Mouse (Mus musculus) neural tube, embryonic 14.5 days (tissue): ENCODE data around the gene Zbtb11. TPM values are rescaled to one million over a fixed set of nuclear protein-coding genes. Genes with fewer than 3 reads are reported as not detected.

ENCODE experiments used
- ATAC-seq: fragments of 200-750 bp; cut with Nextera tagmentation; 2 replicates; pipeline ENCODE4 v1.8.0; 2017; ENCODE audit warnings: low read depth, mild to moderate bottlenecking, moderate TSS enrichment, moderate library complexity
- H3K27ac ChIP-seq: fragments of 300-500 bp; sonication (generic); 2 replicates; pipeline ENCODE4 v1.5.1; 2014; ENCODE audit warnings: low read depth, mild to moderate bottlenecking, control low read depth, low read length, moderate library complexity, mixed read lengths
- H3K27me3 ChIP-seq: fragments of 300-500 bp; sonication (generic); 2 replicates; pipeline ENCODE4 v1.6.1; 2014; ENCODE audit warnings: low read length; ENCODE audit not compliant: control insufficient read depth, insufficient read depth
- H3K36me3 ChIP-seq: fragments of 300-500 bp; sonication (generic); 2 replicates; pipeline ENCODE4 v1.6.1; 2014; ENCODE audit warnings: low read length, mixed read lengths; ENCODE audit not compliant: control insufficient read depth, insufficient read depth
- H3K4me1 ChIP-seq: fragments of 300-500 bp; sonication (generic); 2 replicates; pipeline ENCODE4 v1.6.1; 2014; ENCODE audit warnings: low read length; ENCODE audit not compliant: control insufficient read depth, insufficient read depth
- H3K4me2 ChIP-seq: fragments of 300-500 bp; sonication (generic); 2 replicates; pipeline ENCODE4 v1.6.1; 2014; ENCODE audit warnings: mild to moderate bottlenecking, low read depth, low read length, control low read depth
- H3K4me3 ChIP-seq: fragments of 300-500 bp; sonication (generic); 2 replicates; pipeline ENCODE4 v1.5.1; 2014; ENCODE audit warnings: low read depth, low read length, control low read depth, mixed read lengths
- H3K9ac ChIP-seq: fragments of 300-500 bp; sonication (generic); replicated peaks from 2 replicates; pipeline ENCODE4 v1.6.1; 2014; ENCODE audit warnings: low read depth, mild to moderate bottlenecking, control low read depth, low read length, mixed read lengths
- H3K9me3 ChIP-seq: fragments of 300-500 bp; sonication (generic); 2 replicates; pipeline ENCODE4 v1.6.1; 2016; ENCODE audit warnings: low read length; ENCODE audit not compliant: control insufficient read depth
- WGBS: fragments of 180-500 bp; shearing (Covaris S2); extraction: QIAGEN DNeasy Blood & Tissue Kit; methylation state at CpG from one replicate; pipeline ENCODE4 v1.1.7; 2014; 5-methylcytosine and 5-hydroxymethylcytosine counted together
- polyA plus RNA-seq: library from polyadenylated mRNA; unstranded; fragments of >200 nt; fragmentation: Nextera tagmentation; extraction: Ambion mirVana; gene quantifications from 2 replicates; pipeline ENCODE4 v1.2.1, GENCODE M21; 2014

Zbtb11 gene
- polyA plus RNA-seq, 1 experiment from 2014 or later = 30.6 TPM

DNA sequence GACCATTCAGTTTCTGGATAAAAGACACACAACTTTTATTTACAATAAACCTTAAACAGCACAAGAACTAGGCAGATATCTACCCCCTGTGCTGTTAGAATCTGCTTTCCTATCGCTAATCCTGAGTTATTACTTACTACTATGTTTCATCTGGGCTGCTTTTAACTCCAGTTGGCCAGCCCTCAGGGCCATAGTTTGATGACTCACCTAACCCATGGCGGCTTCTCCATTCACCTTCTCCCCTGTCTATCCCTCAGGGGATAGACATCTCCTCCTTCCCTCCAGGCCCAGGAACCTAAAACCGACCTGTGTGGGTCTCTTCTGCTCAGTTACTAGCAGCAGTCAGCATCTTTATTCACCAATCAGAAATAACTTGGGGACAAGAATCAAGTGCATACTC lies 12.3 kb downstream of the Zbtb11 start:
- no peaks in the 10 kb centered on the region for H3K9me3 ChIP-seq
- H3K27ac ChIP-seq = no peak overlapping the region
- H3K36me3 ChIP-seq = peaks cover 23% of the 10 kb centered on the region
- H3K4me1 ChIP-seq = no peaks in the 10 kb centered on the region
- H3K4me2 ChIP-seq = no peak overlapping the region
- 94% methylated on average over 3 of the region's 3 CpGs for whole genome bisulfite sequencing
- H3K9ac ChIP-seq = no peak overlapping the region
- ATAC-seq = no peak
- H3K27me3 ChIP-seq = no peaks in the 10 kb centered on the region
- H3K4me3 ChIP-seq = no peak overlapping the region

DNA sequence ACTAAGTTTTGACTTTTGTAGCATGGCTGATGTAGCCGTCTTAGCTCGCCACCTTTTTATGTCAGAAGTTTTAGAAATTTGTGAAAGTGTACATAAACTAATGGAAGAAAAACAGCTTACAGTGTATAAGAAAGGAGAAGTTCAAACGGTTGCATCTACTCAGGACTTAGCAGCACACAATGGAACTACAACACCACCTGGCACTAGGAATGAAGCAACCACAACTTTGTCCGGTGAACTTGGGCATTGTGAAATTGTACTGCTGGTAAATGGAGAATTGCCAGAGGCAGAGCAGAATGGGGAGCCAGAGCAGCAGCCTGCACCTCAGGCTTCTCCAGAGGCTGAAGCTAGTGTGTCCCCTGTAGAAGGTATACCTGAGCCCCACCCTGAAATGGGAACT lies 16.6 kb downstream of the Zbtb11 start:
- WGBS = 93% methylated on average over 4 of the region's 4 CpGs
- Histone ChIP-seq H3K4me1 (no peaks in the 10 kb centered on the region), H3K9ac (no peak overlapping the region), H3K4me2 (no peak overlapping the region), H3K27ac (no peak overlapping the region), H3K36me3 (peaks cover 30% of the 10 kb centered on the region), H3K4me3 (no peak overlapping the region), H3K27me3 (no peaks in the 10 kb centered on the region), H3K9me3 (no peaks in the 10 kb centered on the region)
- no peak for ATAC-seq

DNA sequence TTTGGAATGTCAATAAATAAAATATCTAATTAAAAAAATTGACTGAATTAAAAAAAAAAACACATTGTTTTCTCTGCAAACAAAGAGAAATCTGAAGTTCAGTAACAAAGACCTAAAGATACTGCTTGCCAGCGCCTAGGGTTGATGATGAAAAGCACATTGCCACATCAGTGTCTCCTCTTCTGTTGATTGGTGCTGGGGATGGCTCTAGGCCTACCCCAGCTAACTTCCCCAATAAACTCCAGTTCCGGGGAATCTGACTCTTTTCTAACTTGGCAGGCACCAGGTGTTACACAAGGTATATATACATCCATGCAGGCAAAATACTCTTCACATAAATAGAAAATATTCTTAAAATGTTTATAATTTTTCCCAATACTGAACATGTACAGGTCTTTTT lies 20.6 kb downstream of the Zbtb11 start:
- Histone ChIP-seq H3K4me3 (no peak overlapping the region), H3K27me3 (no peaks in the 10 kb centered on the region), H3K4me2 (no peak overlapping the region), H3K9ac (no peak overlapping the region), H3K4me1 (no peaks in the 10 kb centered on the region), H3K27ac (no peak overlapping the region), H3K36me3 (peaks cover 44% of the 10 kb centered on the region), H3K9me3 (no peaks in the 10 kb centered on the region)
- WGBS = 98% methylated on average over 2 of the region's 2 CpGs
- no peak for ATAC-seq

DNA sequence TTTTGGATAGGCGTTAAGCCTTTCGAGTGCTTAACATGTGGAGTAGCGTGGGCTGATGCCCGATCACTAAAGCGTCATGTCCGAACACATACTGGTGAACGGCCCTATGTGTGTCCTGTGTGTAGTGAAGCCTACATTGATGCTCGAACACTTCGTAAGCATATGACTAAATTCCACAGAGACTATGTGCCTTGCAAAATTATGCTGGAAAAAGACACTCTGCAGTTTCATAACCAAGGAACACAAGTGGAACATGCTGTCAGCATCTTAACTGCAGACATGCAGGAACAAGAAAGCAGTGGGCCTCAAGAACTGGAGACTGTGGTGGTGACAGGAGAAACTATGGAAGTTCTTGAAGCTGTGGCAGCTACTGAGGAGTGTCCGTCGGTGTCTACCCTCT lies 33.1 kb downstream of the Zbtb11 start:
- Histone ChIP-seq H3K27me3 (no peaks in the 10 kb centered on the region), H3K4me3 (no peak overlapping the region), H3K4me1 (no peaks in the 10 kb centered on the region), H3K9ac (no peak overlapping the region), H3K27ac (no peak overlapping the region), H3K36me3 (peaks cover 31% of the 10 kb centered on the region), H3K9me3 (no peaks in the 10 kb centered on the region), H3K4me2 (no peak overlapping the region)
- 96% methylated on average over 11 of the region's 11 CpGs for WGBS
- no peak for ATAC-seq

DNA sequence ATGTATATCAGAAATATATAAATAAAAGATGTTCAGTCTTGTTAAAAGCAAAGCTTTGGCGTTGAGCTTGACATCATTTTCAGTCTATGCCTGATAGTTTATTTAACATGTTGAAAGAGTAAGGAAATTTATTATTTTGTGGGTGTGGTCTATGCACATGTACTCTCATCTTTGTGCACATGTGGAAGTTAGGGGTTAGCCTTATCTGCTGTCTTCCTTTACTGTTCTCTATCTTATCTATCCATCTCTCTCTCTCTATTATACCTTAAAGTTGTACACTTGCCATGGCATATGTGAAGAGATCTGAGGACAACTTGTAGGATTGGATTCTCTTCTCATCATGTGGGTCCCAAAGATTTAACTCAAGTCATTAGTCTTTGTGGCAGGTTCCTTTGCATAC lies 35.2 kb downstream of the Zbtb11 start:
- no peak for ATAC-seq
- Histone ChIP-seq H3K9me3 (no peaks in the 10 kb centered on the region), H3K27ac (no peak overlapping the region), H3K4me1 (no peaks in the 10 kb centered on the region), H3K27me3 (no peaks in the 10 kb centered on the region), H3K9ac (no peak overlapping the region), H3K4me3 (no peak overlapping the region), H3K36me3 (peaks cover 24% of the 10 kb centered on the region), H3K4me2 (no peak overlapping the region)
- WGBS = 97% methylated on average over 1 of the region's 1 CpGs

DNA sequence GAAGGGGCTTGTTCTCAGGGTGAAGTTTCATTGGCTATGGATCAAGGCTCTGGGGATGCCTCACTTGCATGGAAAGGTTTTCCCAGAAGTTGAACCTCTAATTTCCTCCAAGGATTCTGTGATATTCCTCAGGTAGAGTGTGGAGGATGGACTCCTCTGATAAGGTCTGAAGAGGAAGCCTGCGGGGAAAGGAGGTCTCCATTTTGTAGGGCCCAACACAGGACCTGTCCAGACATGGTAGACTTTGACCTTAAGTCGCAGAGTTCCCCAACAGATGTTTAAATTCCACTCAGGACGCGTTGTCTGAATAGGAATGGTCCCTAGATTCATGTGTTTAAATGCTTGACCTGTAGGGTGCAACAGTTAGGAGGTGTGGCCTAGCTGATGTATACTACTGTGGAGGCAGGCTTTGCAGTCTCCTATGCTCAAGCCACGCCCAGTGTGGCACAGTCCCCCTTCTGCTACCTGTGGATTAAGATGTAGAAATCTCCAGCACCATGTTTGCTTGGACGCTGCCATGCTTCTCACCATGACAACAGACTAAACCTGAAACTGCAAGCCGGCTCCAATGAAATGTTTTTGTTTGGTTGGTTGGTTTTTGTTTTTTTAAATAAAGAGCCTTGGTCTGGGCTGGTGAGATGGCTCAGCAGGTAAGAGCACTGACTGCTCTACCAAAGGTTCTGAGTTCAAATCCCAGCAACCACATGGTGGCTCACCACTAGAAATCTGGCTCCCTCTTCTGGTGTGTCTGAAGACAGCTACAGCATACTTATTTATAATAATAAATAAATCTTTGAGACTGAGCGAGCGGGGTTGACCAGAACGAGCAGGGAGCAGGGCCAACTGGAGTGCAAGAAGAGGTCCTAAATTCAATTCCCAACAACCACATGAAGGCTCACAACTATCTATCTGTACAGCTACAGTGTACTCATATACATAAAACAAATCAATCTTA lies 39.4 kb downstream of the Zbtb11 start:
- no peaks in the 10 kb centered on the region for H3K27me3 ChIP-seq
- WGBS = 90% methylated on average over 10 of the region's 10 CpGs
- H3K9ac ChIP-seq = no peak overlapping the region
- no peak overlapping the region for H3K4me2 ChIP-seq
- H3K4me3 ChIP-seq = no peak overlapping the region
- no peak overlapping the region for H3K27ac ChIP-seq
- no peaks in the 10 kb centered on the region for H3K4me1 ChIP-seq
- H3K9me3 ChIP-seq = no peaks in the 10 kb centered on the region
- ATAC-seq = no peak; the same call in 1 of the 2 replicates
- peaks cover 15% of the 10 kb centered on the region for H3K36me3 ChIP-seq

DNA sequence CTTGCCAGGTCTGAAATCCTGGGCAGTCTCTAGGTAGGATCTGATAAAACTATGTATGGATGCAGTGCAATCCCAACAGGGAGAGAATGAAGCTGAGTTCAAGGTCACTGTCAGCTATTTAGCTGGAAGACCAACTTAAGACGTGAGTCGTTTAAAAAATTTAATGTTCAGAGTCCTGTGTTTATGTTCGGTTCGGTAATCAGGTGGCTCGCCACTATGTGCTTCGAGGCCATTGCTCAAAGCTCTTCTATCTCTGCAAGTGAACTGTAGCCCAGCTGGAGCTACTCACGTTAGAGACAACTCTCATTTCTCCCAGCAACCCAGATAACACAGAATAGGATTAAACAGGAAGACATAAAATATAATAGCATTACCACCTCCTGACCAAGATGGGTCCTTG lies 40.4 kb downstream of the Zbtb11 start:
- Histone ChIP-seq H3K36me3 (peaks cover 24% of the 10 kb centered on the region), H3K27me3 (no peaks in the 10 kb centered on the region), H3K4me3 (no peak overlapping the region), H3K9me3 (no peaks in the 10 kb centered on the region), H3K4me1 (no peaks in the 10 kb centered on the region), H3K27ac (no peak overlapping the region), H3K9ac (no peak overlapping the region), H3K4me2 (no peak overlapping the region)
- 87% methylated on average over 7 of the region's 7 CpGs for WGBS
- ATAC-seq = no peak

DNA sequence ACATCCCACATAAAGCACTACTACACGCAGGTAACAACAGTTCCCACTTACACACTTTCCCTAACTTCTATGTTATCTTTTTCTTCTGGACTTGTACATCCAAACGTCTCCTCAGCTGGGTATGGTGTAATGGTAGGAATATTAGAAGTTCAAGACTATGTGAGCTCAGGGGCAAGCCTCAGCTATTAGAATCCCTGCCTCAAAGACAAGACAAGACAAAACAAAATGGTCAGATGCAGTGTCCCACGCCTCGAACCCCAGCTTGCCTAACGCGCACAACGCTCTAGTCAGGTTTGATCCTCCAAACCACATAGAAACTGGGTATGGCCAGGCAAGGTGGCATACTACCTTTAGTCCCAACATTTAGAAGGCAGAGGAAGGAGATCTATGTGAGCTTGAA lies 46.0 kb downstream of the Zbtb11 start:
- 97% methylated on average over 7 of the region's 7 CpGs for WGBS
- H3K36me3 ChIP-seq = peaks cover 37% of the 10 kb centered on the region
- no peak overlapping the region for H3K4me3 ChIP-seq
- H3K9me3 ChIP-seq = no peaks in the 10 kb centered on the region
- no peak overlapping the region for H3K27ac ChIP-seq
- no peak overlapping the region for H3K4me2 ChIP-seq
- no peaks in the 10 kb centered on the region for H3K4me1 ChIP-seq
- no peak for ATAC-seq
- H3K9ac ChIP-seq = no peak overlapping the region
- H3K27me3 ChIP-seq = no peaks in the 10 kb centered on the region

DNA sequence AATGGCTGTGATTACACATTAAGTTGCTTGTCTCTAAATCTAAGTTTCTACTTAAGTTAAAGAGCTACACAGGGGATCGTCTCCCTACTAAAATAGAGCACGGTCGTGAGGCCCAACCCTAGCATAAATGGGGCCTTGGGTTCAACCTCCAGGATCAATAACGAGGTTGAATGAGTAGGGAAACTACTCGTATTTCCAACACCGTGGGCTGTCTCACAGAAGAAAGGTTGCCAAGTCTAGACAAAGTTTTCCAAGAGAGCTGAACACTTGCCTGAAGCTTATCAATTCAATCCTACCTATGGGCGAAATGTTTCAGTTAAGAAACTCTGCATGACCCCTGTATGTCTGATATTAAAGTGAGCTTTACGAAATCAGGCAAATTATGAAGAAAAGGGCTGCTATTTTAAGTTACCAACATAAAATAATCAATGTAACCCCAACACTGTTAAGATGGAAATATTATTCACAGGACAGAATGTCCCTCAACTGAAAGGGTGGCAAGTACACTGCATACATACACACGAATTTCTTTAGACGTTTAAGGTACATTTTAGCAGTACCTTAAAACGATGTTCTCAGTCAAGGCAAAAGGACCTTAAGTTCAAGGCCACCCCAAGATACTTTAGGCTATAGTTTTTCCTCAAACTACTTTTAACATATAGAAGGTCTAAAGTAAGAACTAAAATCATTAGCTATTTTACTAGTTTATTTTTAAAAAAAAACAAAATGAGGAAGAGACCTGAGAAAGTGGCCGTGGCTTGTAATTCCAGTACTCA lies 54.4 kb downstream of the Zbtb11 start:
- Histone ChIP-seq H3K36me3 (0 out of 2 replicates have a peak, but pooled peaks cover 3% of the 10 kb centered on the region), H3K4me1 (peaks cover 15% of the 10 kb centered on the region), H3K27me3 (no peaks in the 10 kb centered on the region), H3K9ac (peak overlapping the region; percentile 75), H3K4me2 (peak overlapping the region; percentile 82), H3K4me3 (peak overlapping the region; percentile 62), H3K27ac (no peak overlapping the region), H3K9me3 (no peaks in the 10 kb centered on the region)
- WGBS = 51% methylated on average over 12 of the region's 12 CpGs
- no peak for ATAC-seq
